Mouse (Mus musculus): ENCODE results near the gene Lmod2.

Gene Lmod2

DNA sequence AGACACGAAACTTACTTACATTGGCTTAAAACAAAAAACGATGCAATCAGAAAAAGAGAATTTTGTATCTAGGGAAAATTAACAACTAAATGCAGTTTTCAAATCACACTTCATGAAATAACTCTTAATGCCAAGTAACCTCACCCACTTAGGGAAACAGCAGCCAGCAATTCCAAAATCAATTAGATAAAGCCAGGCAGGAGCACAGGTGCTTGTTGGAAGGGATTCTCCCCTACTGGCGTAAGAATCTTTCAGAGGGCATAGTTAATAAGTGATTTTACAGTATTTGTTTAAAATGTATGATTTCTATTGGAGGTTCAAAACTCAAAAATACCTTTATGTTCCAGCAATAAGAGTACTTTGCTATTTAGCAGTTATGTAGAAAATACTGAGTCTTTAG is 45.4 kb downstream of the Lmod2 start:
- no peak for DNase-seq (ENCODE audit: extremely low spot score)

DNA sequence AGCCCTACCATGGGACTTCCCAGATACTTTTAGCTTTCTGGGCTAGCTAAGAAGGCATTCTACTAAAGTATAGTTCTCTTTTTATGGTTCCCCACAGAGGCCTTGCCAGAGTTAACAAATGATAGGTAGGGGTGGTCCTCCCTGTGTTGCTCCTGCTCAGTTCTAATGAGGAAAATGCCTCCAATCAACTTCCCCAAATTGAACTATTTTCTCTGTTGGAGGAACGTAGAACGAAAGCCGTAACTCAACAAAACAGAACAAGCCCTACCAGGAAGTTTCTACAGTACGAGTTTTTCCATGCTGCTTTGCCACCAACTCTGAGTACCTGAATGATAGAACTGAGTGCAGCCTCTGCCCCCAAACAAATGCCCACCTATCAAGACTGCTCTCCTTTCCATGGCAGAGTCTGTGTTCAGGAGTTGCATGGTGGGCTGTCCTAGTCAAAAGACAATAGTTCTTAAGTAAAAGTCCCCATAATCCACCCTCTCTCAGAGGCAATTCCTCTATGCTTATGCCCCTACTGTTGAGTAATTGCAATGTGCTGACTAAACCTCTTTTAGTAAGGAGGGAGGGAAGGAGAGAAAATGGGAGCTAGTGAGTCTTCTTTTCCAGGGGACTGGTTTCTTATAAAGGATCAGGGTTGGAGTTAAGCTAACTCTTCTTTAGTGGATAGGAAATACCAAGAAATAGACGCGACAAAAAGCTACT is 47.9 kb downstream of the Lmod2 start:
- no peak for DNase-seq (ENCODE audit: extremely low spot score)

DNA sequence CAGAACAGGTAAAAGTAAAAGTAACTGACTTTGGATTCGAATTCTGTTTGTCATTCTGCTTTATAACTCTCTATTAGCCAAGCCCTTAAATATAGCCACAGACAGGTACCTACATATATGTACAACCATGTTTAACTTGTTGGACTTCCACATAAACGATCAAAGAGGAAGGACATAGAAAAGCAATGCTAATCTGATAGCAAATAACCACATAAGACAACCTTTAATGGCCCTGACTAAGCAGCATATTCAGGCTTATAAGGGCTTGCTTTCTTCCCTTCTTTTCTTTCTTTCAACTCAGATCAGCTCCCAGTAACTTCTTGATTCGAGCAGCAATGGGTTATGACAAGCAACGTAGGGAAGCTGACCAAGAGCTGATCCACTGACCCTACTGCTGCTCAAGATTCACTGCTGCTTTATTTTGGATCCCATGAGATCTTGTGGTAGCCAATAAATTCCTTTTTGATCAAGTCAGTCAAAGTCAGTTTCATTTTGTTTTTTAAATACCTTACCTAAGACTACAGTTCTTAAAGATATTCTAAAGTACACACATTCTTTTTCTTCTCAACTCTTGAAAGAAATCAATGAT is 49.6 kb downstream of the Lmod2 start:
- DNase-seq (ENCODE audit: extremely low spot score): no peak

DNA sequence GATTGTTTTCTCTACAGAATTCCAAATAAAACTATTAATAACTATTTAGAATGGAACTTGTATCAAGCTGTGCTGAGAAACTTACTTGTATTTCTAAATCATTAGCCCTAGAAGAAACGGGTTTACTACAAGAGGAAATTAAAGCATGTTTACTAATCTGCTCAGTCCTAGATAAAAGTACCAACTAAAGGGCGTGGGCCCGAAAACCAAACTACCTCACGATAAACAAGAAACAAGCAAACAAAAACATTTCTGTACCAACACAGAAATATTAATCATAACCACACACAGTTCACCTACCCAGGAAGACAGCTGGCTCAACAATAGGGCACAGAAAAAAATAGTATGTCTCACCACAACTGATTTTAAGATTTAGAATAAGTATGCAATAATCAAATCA is 50.8 kb downstream of the Lmod2 start:
- no peak for DNase-seq (ENCODE audit: extremely low spot score)

DNA sequence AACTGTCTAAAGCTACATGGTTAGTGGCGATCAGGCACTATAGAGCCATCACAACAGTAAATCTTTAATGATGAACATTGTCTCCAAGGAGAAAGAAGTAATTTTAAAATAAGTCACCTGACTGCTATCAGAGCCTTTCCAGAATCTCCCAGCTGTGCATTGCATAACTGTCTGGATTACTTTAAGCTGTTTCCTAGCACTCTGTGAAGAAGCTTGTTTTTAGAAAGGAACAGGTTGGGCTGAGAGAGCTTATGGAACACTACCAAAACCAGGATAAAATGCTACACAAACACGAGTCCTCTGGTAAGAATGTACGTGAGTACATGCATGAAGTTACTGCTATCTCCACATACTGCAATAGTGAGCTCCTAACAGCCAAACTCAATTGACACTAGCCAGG is 53.2 kb downstream of the Lmod2 start:
- no peak for DNase-seq (ENCODE audit: extremely low spot score)

DNA sequence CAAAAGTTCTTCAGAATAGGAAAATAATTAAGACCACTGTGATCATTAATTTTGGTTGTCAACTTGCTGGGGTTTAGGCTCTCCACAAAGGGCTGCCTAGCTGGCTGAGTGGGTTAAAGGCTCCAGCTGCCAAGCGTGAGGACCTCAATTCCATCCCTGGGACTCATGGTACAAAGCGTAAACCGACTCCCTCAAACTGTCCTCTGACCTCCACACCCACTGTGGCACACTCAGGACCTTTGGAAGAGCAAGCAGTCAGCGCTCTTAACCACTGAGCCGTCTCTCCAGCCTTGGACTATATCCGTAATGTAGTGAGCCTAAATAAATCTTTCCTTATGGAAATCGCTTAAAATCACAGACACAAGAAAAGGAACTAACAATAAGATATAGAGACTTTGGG is 54.0 kb downstream of the Lmod2 start:
- DNase-seq (ENCODE audit: extremely low spot score): no peak

Data from embryo, embryonic 9.5 days (tissue).